Mouse (Mus musculus) midbrain, embryonic 11.5 days (tissue): Measurements from ENCODE around the gene Rdh16f1. TPM values are rescaled to one million over a fixed set of nuclear protein-coding genes. Genes with fewer than 3 reads are reported as not detected.
A peak's percentile ranks its signal among the peaks of the same experiment; 100 is the strongest.

Experiments used
- ATAC-seq: fragments of 200-750 bp; cut with Nextera tagmentation; 2 replicates; pipeline ENCODE4 v1.8.0; 2017; ENCODE audit warnings: moderate TSS enrichment, moderate library complexity; ENCODE audit not compliant: low FRiP score
- DNase-seq: peaks from one replicate; pipeline ENCODE4 v3.0.0; 2015; ENCODE audit warnings: low spot score; ENCODE audit errors: missing footprints
- H3K27ac ChIP-seq: fragments of 300-500 bp; sonication (generic); 2 replicates; pipeline ENCODE4 v1.5.1; 2014; ENCODE audit warnings: low read depth, low read length
- H3K27me3 ChIP-seq: fragments of 300-500 bp; sonication (generic); 2 replicates; pipeline ENCODE4 v1.6.1; 2014; ENCODE audit warnings: mild to moderate bottlenecking, low read length, moderate library complexity, mixed read lengths; ENCODE audit not compliant: control insufficient read depth, insufficient read depth
- H3K36me3 ChIP-seq: fragments of 300-500 bp; sonication (generic); 2 replicates; pipeline ENCODE4 v1.6.1; 2014; ENCODE audit warnings: mild to moderate bottlenecking, low read length, moderate library complexity, mixed read lengths; ENCODE audit not compliant: control insufficient read depth, insufficient read depth
- H3K4me1 ChIP-seq: fragments of 300-500 bp; sonication (generic); 2 replicates; pipeline ENCODE4 v1.6.1; 2014; ENCODE audit warnings: low read length; ENCODE audit not compliant: control insufficient read depth, insufficient read depth
- H3K4me2 ChIP-seq: fragments of 300-500 bp; sonication (generic); 2 replicates; pipeline ENCODE4 v1.6.1; 2014; ENCODE audit warnings: mild to moderate bottlenecking, moderate library complexity
- H3K4me3 ChIP-seq: fragments of 300-500 bp; sonication (generic); 2 replicates; pipeline ENCODE4 v1.5.1; 2014; ENCODE audit warnings: low read depth, low read length
- H3K9ac ChIP-seq: fragments of 300-500 bp; sonication (generic); 2 replicates; pipeline ENCODE4 v1.6.1; 2014; ENCODE audit warnings: low read length
- H3K9me3 ChIP-seq: fragments of 300-500 bp; sonication (generic); 2 replicates; pipeline ENCODE4 v1.6.1; 2016; ENCODE audit warnings: low read length; ENCODE audit not compliant: control insufficient read depth
- WGBS: fragments of 180-500 bp; shearing (Covaris S2); extraction: QIAGEN DNeasy Blood & Tissue Kit; methylation state at CpG from one replicate; pipeline ENCODE4 v1.1.7; 2014; 5-methylcytosine and 5-hydroxymethylcytosine counted together
- polyA plus RNA-seq: library from polyadenylated mRNA; unstranded; fragments of >200 nt; fragmentation: Nextera tagmentation; extraction: Ambion mirVana; gene quantifications from 2 replicates; pipeline ENCODE4 v1.2.1, GENCODE M21; 2014

The Rdh16f1 gene
- polyA plus RNA-seq, 1 experiment from 2014 or later, result not detected

DNA sequence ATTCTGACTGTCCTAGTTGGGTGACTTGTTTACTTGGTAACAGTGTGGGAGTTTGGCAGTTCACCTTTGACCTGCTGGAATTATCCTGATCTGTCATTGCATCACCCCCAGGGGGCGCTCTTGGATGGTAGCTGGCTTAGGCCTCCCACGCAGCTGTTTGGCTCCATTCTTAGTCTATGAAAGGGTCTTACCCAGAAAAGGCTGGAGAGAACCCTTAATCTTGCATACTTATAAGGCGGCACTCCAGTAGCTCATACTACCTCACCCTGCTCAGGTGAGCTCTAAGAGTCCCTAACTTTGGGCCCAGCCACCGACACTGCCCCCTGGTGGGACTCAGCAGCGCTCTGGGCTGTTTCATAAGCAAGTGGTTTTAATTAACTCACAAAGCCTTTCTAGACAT, 14.9 kb upstream of the Rdh16f1 start:
- Histone ChIP-seq H3K4me3 (no peak overlapping the region), H3K9ac (no peak overlapping the region), H3K36me3 (peaks cover 41% of the 10 kb centered on the region)

DNA sequence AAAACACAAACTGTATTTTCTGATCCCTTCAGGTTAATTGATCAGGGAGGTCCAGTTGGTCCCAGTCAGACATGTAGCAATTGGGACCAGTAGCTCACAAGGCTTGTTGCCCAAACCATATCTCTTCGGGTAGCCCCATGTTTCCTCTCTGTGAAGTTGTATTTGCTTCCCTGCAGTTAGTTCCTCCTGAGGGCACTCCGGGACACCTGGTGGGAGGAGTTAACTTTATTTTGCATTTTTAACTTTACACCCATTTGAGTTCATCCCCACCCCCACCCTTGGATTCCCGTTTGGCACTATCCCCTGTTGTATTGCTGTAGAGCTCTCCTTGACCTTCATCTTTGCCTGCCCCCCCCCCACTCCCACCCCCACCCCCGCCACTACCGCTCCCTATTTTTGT, 13.7 kb upstream of the Rdh16f1 start:
- H3K27me3 ChIP-seq, result no peaks in the 10 kb centered on the region
- no peak overlapping the region for H3K9ac ChIP-seq
- H3K4me1 ChIP-seq, result peaks cover 2% of the 10 kb centered on the region; the same call in 1 of the 2 replicates
- 88% methylated on average over 5 of the region's 5 CpGs for WGBS
- no peak overlapping the region for H3K4me3 ChIP-seq
- ATAC-seq, result no peak
- no peak overlapping the region for H3K27ac ChIP-seq
- H3K36me3 ChIP-seq, result peaks cover 41% of the 10 kb centered on the region
- DNase-seq, result no peak
- no peaks in the 10 kb centered on the region for H3K9me3 ChIP-seq
- no peak overlapping the region for H3K4me2 ChIP-seq

More for the DNA sequence above, 14.9 kb upstream of the Rdh16f1 start:
- Histone ChIP-seq H3K4me2 (no peak overlapping the region), H3K27me3 (no peaks in the 10 kb centered on the region), H3K4me1 (peaks cover 9% of the 10 kb centered on the region; the same call in 1 of the 2 replicates), H3K9me3 (no peaks in the 10 kb centered on the region), H3K27ac (no peak overlapping the region)
- DNase-seq (peak; percentile 92), ATAC-seq (no peak)
- WGBS, result 64% methylated on average over 5 of the region's 5 CpGs

DNA sequence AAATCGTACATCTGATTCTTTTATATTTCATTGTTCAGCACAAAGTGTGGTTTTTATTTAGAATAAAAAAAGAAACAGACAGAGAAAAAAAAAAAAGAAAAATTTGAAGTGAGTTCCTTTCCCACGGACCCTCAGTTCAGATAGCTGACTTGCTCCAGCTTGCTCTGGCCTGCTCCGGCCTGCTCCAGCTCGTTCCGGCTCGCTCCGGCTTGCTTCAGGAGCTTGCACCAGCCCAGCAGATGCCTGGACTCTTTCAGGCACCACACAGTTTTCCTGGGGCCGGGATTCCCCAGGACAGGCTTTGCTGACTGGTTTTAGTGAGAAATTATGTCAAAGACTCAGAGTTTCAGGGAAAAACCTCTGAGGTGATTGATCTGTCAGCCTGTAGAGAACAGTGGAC, 12.3 kb upstream of the Rdh16f1 start:
- Histone ChIP-seq H3K4me2 (no peak overlapping the region), H3K27me3 (no peaks in the 10 kb centered on the region), H3K27ac (no peak overlapping the region), H3K9me3 (no peaks in the 10 kb centered on the region), H3K9ac (no peak overlapping the region), H3K36me3 (peaks cover 33% of the 10 kb centered on the region), H3K4me1 (0 out of 2 replicates have a peak, but pooled peaks cover 2% of the 10 kb centered on the region), H3K4me3 (no peak overlapping the region)
- no peak for ATAC-seq
- 94% methylated on average over 8 of the region's 8 CpGs for WGBS
- no peak for DNase-seq

DNA sequence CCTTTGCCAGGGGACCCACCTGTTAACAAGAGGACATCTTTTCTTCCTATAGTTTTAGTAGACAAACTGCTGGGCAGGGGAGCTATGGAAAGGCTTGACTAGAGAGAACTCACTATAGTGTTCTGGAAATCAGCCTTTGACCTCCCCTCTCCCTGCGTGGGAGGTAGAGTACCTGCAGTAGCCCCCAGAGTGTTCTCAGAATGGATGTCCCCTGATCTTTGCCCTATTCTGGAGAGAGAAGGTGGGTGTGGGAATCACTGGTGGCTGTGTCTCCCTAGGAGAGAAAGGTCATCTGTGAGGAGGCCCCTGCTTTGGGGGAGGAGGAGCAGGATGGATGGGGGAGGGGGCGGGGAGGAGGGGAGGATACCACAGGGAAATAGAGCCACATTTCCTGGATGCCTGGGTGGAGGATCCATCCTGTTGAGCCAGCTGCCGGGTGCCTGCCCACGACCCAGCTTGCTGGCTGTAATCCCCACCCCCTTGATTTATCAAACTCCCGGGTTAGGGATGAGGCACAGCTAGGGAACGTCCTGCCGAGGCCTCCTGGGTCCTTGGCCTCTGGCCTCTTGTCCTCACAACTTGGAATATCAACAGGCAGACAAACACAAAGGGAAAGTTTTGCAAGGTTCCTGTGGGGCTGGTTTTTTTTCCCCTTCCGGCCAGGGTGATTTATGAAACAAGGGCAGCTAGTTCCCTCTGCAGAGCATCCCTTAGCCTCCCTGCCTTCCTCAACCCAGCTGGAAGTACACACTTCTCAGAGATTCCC, 10.6 kb upstream of the Rdh16f1 start:
- Histone ChIP-seq H3K9me3 (no peaks in the 10 kb centered on the region), H3K4me3 (no peak overlapping the region), H3K27me3 (no peaks in the 10 kb centered on the region), H3K9ac (no peak overlapping the region), H3K4me2 (no peak overlapping the region), H3K4me1 (0 out of 2 replicates have a peak, but pooled peaks cover 2% of the 10 kb centered on the region), H3K27ac (no peak overlapping the region), H3K36me3 (peaks cover 16% of the 10 kb centered on the region)
- WGBS, result 12% methylated on average over 8 of the region's 8 CpGs
- DNase-seq (no peak), ATAC-seq (no peak; the same call in 1 of the 2 replicates)

DNA sequence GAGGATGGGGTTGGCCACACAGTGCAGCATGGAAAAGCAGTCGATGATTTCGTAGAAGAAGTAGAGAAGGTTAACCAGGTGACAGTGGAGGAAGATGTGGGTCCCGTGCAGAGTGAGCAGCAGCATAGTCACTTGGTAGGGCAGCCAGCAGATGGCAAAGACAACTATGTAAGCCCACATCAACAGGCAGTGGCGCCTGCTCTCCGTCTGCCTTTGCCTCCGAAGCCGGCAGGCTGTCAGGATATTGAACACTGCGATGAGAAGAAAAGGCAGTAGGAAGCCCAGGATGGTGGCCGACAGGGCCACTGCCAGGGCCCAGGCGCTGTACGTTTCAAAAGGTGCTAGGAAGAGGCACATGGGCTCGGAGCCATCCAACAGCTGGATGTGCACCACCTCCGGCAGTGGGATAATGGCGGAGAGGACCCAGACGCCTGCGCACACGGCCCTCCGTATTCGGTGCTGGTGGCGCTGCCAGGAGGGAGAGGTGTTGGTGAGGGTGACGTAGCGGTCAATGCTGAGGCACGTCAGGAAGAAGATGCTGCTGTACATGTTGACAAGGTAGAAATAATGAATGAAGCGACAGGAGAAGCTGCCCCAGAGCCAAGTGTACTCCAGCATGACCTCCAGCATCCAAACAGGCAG, 9.3 kb upstream of the Rdh16f1 start:
- H3K4me2 ChIP-seq, result peak overlapping the region; percentile 32
- no peaks in the 10 kb centered on the region for H3K27me3 ChIP-seq
- no peaks in the 10 kb centered on the region for H3K9me3 ChIP-seq
- H3K27ac ChIP-seq, result no peak overlapping the region
- DNase-seq (no peak), ATAC-seq (no peak)
- H3K4me1 ChIP-seq, result 0 out of 2 replicates have a peak, but pooled peaks cover 2% of the 10 kb centered on the region
- H3K36me3 ChIP-seq, result peaks cover 9% of the 10 kb centered on the region; the same call in 1 of the 2 replicates
- H3K9ac ChIP-seq, result no peak overlapping the region
- WGBS, result 46% methylated on average over 24 of the region's 24 CpGs
- H3K4me3 ChIP-seq, result peak overlapping the region; percentile 11; the same call in 1 of the 2 replicates

DNA sequence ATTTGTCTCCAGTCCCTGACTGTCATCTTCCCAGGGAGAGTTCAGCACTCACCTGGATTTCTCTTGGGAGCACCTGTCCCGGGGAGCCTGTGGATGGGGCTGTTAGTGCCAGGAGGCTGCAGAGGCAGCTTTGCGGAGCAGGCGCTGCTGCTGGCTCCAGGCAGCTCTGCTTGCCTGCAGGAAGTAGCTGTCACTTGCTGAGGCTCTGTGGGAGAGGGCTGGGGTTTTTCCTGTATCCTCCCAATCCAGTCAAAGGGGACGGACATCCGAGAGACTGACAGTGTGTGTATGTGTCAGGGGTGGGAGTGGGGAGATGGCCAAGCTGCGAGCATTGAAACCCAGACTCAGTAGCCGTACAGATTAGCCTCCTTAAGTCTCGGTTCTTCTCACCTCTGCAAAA, 8.0 kb upstream of the Rdh16f1 start, which contains the start of gene Gpr182:
Gene Gpr182 (minus strand): TSS at position 185 of the 400 bp plus-strand sequence.
- 0 out of 2 replicates have a peak, but pooled peaks cover 2% of the 10 kb centered on the region for H3K4me1 ChIP-seq
- no peak within 1 kb of the TSS for H3K4me3 ChIP-seq
- no peak within 1 kb of the TSS for H3K27ac ChIP-seq
- no peak within 1 kb of the TSS for H3K9ac ChIP-seq
- H3K36me3 ChIP-seq, result peaks cover 9% of the 10 kb centered on the region; the same call in 1 of the 2 replicates
- no peak for ATAC-seq
- H3K27me3 ChIP-seq, result no peaks in the 10 kb centered on the region
- no peak within 1 kb of the TSS for H3K4me2 ChIP-seq
- no peak for DNase-seq
- no peaks in the 10 kb centered on the region for H3K9me3 ChIP-seq
- WGBS, result 57% methylated on average over 8 of the region's 8 CpGs

DNA sequence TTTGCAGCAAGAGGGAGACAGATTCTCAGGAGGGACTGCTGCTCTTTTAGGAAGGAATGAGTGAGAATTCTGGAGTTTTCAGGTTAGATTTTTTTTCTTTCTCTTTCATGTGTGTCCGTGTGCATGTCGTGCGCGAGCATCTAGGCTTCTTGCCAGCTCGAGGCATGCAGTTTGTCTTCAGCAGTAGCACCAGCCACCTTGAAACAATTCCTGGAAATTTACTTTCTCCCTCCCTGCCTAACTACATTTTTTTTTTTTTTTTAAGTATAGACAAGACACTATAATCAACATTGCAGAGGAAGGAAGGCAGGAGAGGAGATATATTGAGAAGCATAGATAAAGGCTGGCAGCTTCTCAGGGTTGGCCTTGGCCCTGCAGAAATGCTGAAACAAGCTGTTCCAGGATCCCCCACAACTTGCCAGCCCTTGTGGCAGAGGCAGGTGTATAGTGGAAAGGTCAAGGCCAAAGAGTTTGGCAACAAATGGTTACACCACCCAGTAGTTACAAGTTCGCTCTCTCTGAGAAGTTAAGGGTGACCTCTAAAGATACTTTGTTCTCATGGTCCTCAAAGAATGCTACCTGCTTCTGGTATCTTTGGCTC, 4.9 kb upstream of the Rdh16f1 start:
- Histone ChIP-seq H3K9me3 (no peaks in the 10 kb centered on the region), H3K36me3 (no peaks in the 10 kb centered on the region), H3K27ac (no peak overlapping the region), H3K9ac (no peak overlapping the region), H3K4me3 (no peak overlapping the region), H3K27me3 (no peaks in the 10 kb centered on the region), H3K4me2 (no peak overlapping the region), H3K4me1 (no peaks in the 10 kb centered on the region)
- DNase-seq (no peak), ATAC-seq (no peak)
- 81% methylated on average over 6 of the region's 6 CpGs for WGBS

DNA sequence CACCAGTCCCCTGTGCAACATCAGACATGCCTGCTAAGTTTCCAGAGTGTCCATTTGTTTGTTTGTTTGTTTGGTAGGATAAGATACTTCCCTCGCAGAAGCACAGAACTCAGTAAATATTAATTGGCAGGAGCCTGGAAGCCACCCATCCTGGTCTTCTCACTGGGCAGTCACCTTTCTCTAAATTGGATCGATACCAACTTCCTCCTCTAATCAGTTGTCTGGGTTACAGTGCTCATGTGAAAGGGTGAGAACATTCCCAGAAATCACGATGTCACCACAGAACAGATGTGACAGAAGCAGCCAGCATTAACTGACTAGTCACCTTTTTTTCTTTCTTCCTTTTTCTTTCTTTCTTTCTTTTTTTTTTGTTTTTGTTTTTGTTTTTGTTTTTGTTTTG, 4.3 kb upstream of the Rdh16f1 start:
- Histone ChIP-seq H3K9me3 (no peaks in the 10 kb centered on the region), H3K4me2 (no peak overlapping the region), H3K36me3 (no peaks in the 10 kb centered on the region), H3K4me1 (no peaks in the 10 kb centered on the region), H3K27me3 (no peaks in the 10 kb centered on the region), H3K27ac (no peak overlapping the region), H3K9ac (no peak overlapping the region), H3K4me3 (no peak overlapping the region)
- no peak for ATAC-seq
- no peak for DNase-seq
- 83% methylated on average over 3 of the region's 3 CpGs for WGBS
